Mouse (Mus musculus): ENCODE measurements around the gene Trmt11.
"Not testable (repeated sequence)": the region's sequence is repeated elsewhere in the genome, so short reads cannot be mapped to it uniquely, and the experiment has no call there.

Trmt11 gene

GRCm38 (mm10) chr10:30555686-30556578 is 44.6 kb downstream of the Trmt11 start:
- DNase-seq (ENCODE audit: low spot score in 2 of 2) = no peak

- DNase-seq (ENCODE audit: low spot score in 2 of 2) = no peak
Observed at GRCm38 (mm10) chr10:30552377-30552776, 48.2 kb downstream of the Trmt11 start.

GRCm38 (mm10) chr10:30549974-30550373 is 50.6 kb downstream of the Trmt11 start:
- DNase-seq (ENCODE audit: low spot score in 2 of 2) = no peak

- DNase-seq (ENCODE audit: low spot score in 2 of 2) = no peak
Observed at GRCm38 (mm10) chr10:30538538-30538815, 62.1 kb downstream of the Trmt11 start.

- DNase-seq (ENCODE audit: low spot score in 2 of 2) = peak; percentile 19 to 70
Observed at GRCm38 (mm10) chr10:30537734-30538537, 62.6 kb downstream of the Trmt11 start.

- not testable (repeated sequence) for DNase-seq (ENCODE audit: low spot score in 2 of 2)
Observed at GRCm38 (mm10) chr10:30535930-30536329, 64.6 kb downstream of the Trmt11 start.

- DNase-seq (ENCODE audit: low spot score in 2 of 2) = no peak
Observed at GRCm38 (mm10) chr10:30527122-30527521, 73.4 kb downstream of the Trmt11 start.

GRCm38 (mm10) chr10:30521727-30522126 is 78.8 kb downstream of the Trmt11 start:
- DNase-seq (ENCODE audit: low spot score in 2 of 2) = no peak

GRCm38 (mm10) chr10:30519143-30519542 is 81.4 kb downstream of the Trmt11 start:
- no peak for DNase-seq (ENCODE audit: low spot score in 2 of 2)

- DNase-seq (ENCODE audit: low spot score in 2 of 2) = no peak
Observed at GRCm38 (mm10) chr10:30517224-30517623, 83.3 kb downstream of the Trmt11 start.

- DNase-seq (ENCODE audit: low spot score in 2 of 2) = no peak
Observed at GRCm38 (mm10) chr10:30516771-30517170, 83.8 kb downstream of the Trmt11 start.

- DNase-seq (ENCODE audit: low spot score in 2 of 2) = no peak
Observed at GRCm38 (mm10) chr10:30504736-30505135, 95.8 kb downstream of the Trmt11 start.

GRCm38 (mm10) chr10:30503168-30503567 is 97.4 kb downstream of the Trmt11 start:
- DNase-seq (ENCODE audit: low spot score in 2 of 2) = no peak

GRCm38 (mm10) chr10:30502718-30503117 is 97.8 kb downstream of the Trmt11 start:
- DNase-seq (ENCODE audit: low spot score in 2 of 2) = no peak

- not testable (repeated sequence) for DNase-seq (ENCODE audit: low spot score in 2 of 2)
Observed at GRCm38 (mm10) chr10:30498223-30498622, 102.3 kb downstream of the Trmt11 start.

Data from left cerebral cortex, adult 9 months (tissue).